Mouse (Mus musculus): ENCODE data around the gene Tmtc1. TPM values are rescaled to one million over a fixed set of nuclear protein-coding genes. Genes with fewer than 3 reads are reported as not detected.

Gene Tmtc1
- polyA plus RNA-seq, 1 experiment, result 0.01 TPM

- Histone ChIP-seq H3K4me2 (ENCODE audit: low read depth) (no peak overlapping the region), H3ac (ENCODE audit: control insufficient read depth, insufficient read length) (no peak overlapping the region), H3K4me3 (no peak overlapping the region), H3K79me2 (ENCODE audit: control insufficient read depth, insufficient read depth) (no peaks in the 10 kb centered on the region), H3K27me3 (ENCODE audit: control insufficient read depth, insufficient read depth, insufficient read length) (no peaks in the 10 kb centered on the region), H3K36me3 (ENCODE audit: control insufficient read depth, insufficient read depth) (no peaks in the 10 kb centered on the region)
- TF ChIP-seq POLR2AphosphoS2 (IDR thresholded peaks at IDR 0.05; ENCODE audit: insufficient read length, low read depth) (no peak), CEBPB (IDR thresholded peaks at IDR 0.05; ENCODE audit: insufficient read depth, poor library complexity, severe bottlenecking) (no peak), TCF12 (IDR thresholded peaks at IDR 0.05; ENCODE audit: insufficient read depth, poor library complexity, severe bottlenecking) (no peak), MYOG (IDR thresholded peaks at IDR 0.05; ENCODE audit: control insufficient read depth in 1 of 3, insufficient read depth in 1 of 3, insufficient read length in 2 of 3, low read depth in 2 of 3) (no peak)
Observed at GRCm38 (mm10) chr6:148405599-148405998, 38.6 kb downstream of the Tmtc1 start.

GRCm38 (mm10) chr6:148404500-148404899 is 39.7 kb downstream of the Tmtc1 start:
- TF ChIP-seq TCF3 (IDR thresholded peaks at IDR 0.05; ENCODE audit: insufficient read length, low read depth) (no peak), POLR2AphosphoS2 (IDR thresholded peaks at IDR 0.05; ENCODE audit: insufficient read length, low read depth) (no peak), SRF (IDR thresholded peaks at IDR 0.05; ENCODE audit: control insufficient read depth, insufficient read length, low read depth) (no peak), E2F4 (IDR thresholded peaks at IDR 0.05; ENCODE audit: insufficient read depth) (no peak), CEBPB (IDR thresholded peaks at IDR 0.05; ENCODE audit: insufficient read depth, poor library complexity, severe bottlenecking) (no peak), MAX (IDR thresholded peaks at IDR 0.05; ENCODE audit: low read depth) (no peak), TCF12 (IDR thresholded peaks at IDR 0.05; ENCODE audit: insufficient read depth, poor library complexity, severe bottlenecking) (no peak), MYOD1 (IDR thresholded peaks at IDR 0.05; ENCODE audit: control insufficient read depth in 1 of 3, insufficient read length in 2 of 3, low read depth in 2 of 3) (no peak), MYOG (IDR thresholded peaks at IDR 0.05; ENCODE audit: control insufficient read depth in 1 of 3, insufficient read depth in 1 of 3, insufficient read length in 2 of 3, low read depth in 2 of 3) (no peak), USF1 (IDR thresholded peaks at IDR 0.05; ENCODE audit: low read depth) (no peak), REST (IDR thresholded peaks at IDR 0.05; ENCODE audit: insufficient read depth, insufficient read length) (no peak), POLR2A (IDR thresholded peaks at IDR 0.05; ENCODE audit: insufficient read length, low read depth) (no peak)
- no peak overlapping the region for H3K4me2 ChIP-seq (ENCODE audit: low read depth)
- H3ac ChIP-seq (ENCODE audit: control insufficient read depth, insufficient read length), result no peak overlapping the region
- H3K27me3 ChIP-seq (ENCODE audit: control insufficient read depth, insufficient read depth, insufficient read length), result no peaks in the 10 kb centered on the region
- H3K36me3 ChIP-seq (ENCODE audit: control insufficient read depth, insufficient read depth), result no peaks in the 10 kb centered on the region
- H3K4me3 ChIP-seq, result no peak overlapping the region
- H3K79me2 ChIP-seq (ENCODE audit: control insufficient read depth, insufficient read depth), result no peaks in the 10 kb centered on the region

- Histone ChIP-seq H3K36me3 (ENCODE audit: control insufficient read depth, insufficient read depth) (no peaks in the 10 kb centered on the region), H3K4me3 (no peak overlapping the region), H3K4me2 (ENCODE audit: low read depth) (no peak overlapping the region), H3K79me2 (ENCODE audit: control insufficient read depth, insufficient read depth) (no peaks in the 10 kb centered on the region), H3K27me3 (ENCODE audit: control insufficient read depth, insufficient read depth, insufficient read length) (no peaks in the 10 kb centered on the region), H3ac (ENCODE audit: control insufficient read depth, insufficient read length) (no peak overlapping the region)
- TF ChIP-seq MYOD1 (IDR thresholded peaks at IDR 0.05; ENCODE audit: control insufficient read depth in 1 of 3, insufficient read length in 2 of 3, low read depth in 2 of 3) (no peak), POLR2A (IDR thresholded peaks at IDR 0.05; ENCODE audit: insufficient read length, low read depth) (no peak), MYOG (IDR thresholded peaks at IDR 0.05; ENCODE audit: control insufficient read depth in 1 of 3, insufficient read depth in 1 of 3, insufficient read length in 2 of 3, low read depth in 2 of 3) (no peak), TCF12 (IDR thresholded peaks at IDR 0.05; ENCODE audit: insufficient read depth, poor library complexity, severe bottlenecking) (no peak), REST (IDR thresholded peaks at IDR 0.05; ENCODE audit: insufficient read depth, insufficient read length) (no peak), USF1 (IDR thresholded peaks at IDR 0.05; ENCODE audit: low read depth) (no peak), MAX (IDR thresholded peaks at IDR 0.05; ENCODE audit: low read depth) (no peak), POLR2AphosphoS2 (IDR thresholded peaks at IDR 0.05; ENCODE audit: insufficient read length, low read depth) (no peak), E2F4 (IDR thresholded peaks at IDR 0.05; ENCODE audit: insufficient read depth) (no peak), CEBPB (IDR thresholded peaks at IDR 0.05; ENCODE audit: insufficient read depth, poor library complexity, severe bottlenecking) (no peak), TCF3 (IDR thresholded peaks at IDR 0.05; ENCODE audit: insufficient read length, low read depth) (no peak), SRF (IDR thresholded peaks at IDR 0.05; ENCODE audit: control insufficient read depth, insufficient read length, low read depth) (no peak)
Observed at GRCm38 (mm10) chr6:148403761-148404160, 40.4 kb downstream of the Tmtc1 start.

GRCm38 (mm10) chr6:148401031-148401430 is 43.2 kb downstream of the Tmtc1 start:
- no peak overlapping the region for H3ac ChIP-seq (ENCODE audit: control insufficient read depth, insufficient read length)
- no peak for TF ChIP-seq CEBPB (IDR thresholded peaks at IDR 0.05; ENCODE audit: insufficient read depth, poor library complexity, severe bottlenecking)
- no peak for TF ChIP-seq MAX (IDR thresholded peaks at IDR 0.05; ENCODE audit: low read depth)
- no peak for TF ChIP-seq REST (IDR thresholded peaks at IDR 0.05; ENCODE audit: insufficient read depth, insufficient read length)
- no peak for TF ChIP-seq USF1 (IDR thresholded peaks at IDR 0.05; ENCODE audit: low read depth)
- TF ChIP-seq POLR2A (IDR thresholded peaks at IDR 0.05; ENCODE audit: insufficient read length, low read depth), result no peak
- no peak for TF ChIP-seq TCF12 (IDR thresholded peaks at IDR 0.05; ENCODE audit: insufficient read depth, poor library complexity, severe bottlenecking)
- TF ChIP-seq TCF3 (IDR thresholded peaks at IDR 0.05; ENCODE audit: insufficient read length, low read depth), result no peak
- no peak for TF ChIP-seq POLR2AphosphoS2 (IDR thresholded peaks at IDR 0.05; ENCODE audit: insufficient read length, low read depth)
- no peak for TF ChIP-seq MYOG (IDR thresholded peaks at IDR 0.05; ENCODE audit: control insufficient read depth in 1 of 3, insufficient read depth in 1 of 3, insufficient read length in 2 of 3, low read depth in 2 of 3)
- no peak for TF ChIP-seq MYOD1 (IDR thresholded peaks at IDR 0.05; ENCODE audit: control insufficient read depth in 1 of 3, insufficient read length in 2 of 3, low read depth in 2 of 3)
- no peaks in the 10 kb centered on the region for H3K27me3 ChIP-seq (ENCODE audit: control insufficient read depth, insufficient read depth, insufficient read length)
- H3K36me3 ChIP-seq (ENCODE audit: control insufficient read depth, insufficient read depth), result no peaks in the 10 kb centered on the region
- H3K79me2 ChIP-seq (ENCODE audit: control insufficient read depth, insufficient read depth), result no peaks in the 10 kb centered on the region
- no peak overlapping the region for H3K4me2 ChIP-seq (ENCODE audit: low read depth)
- H3K4me3 ChIP-seq, result no peak overlapping the region

GRCm38 (mm10) chr6:148399541-148399940 is 44.6 kb downstream of the Tmtc1 start:
- no peak overlapping the region for H3K4me2 ChIP-seq (ENCODE audit: low read depth)
- no peaks in the 10 kb centered on the region for H3K36me3 ChIP-seq (ENCODE audit: control insufficient read depth, insufficient read depth)
- no peak overlapping the region for H3K4me3 ChIP-seq
- TF ChIP-seq SRF (IDR thresholded peaks at IDR 0.05; ENCODE audit: control insufficient read depth, insufficient read length, low read depth), result no peak
- no peak for TF ChIP-seq MYOG (IDR thresholded peaks at IDR 0.05; ENCODE audit: control insufficient read depth in 1 of 3, insufficient read depth in 1 of 3, insufficient read length in 2 of 3, low read depth in 2 of 3)
- no peak for TF ChIP-seq CEBPB (IDR thresholded peaks at IDR 0.05; ENCODE audit: insufficient read depth, poor library complexity, severe bottlenecking)
- TF ChIP-seq MYOD1 (IDR thresholded peaks at IDR 0.05; ENCODE audit: control insufficient read depth in 1 of 3, insufficient read length in 2 of 3, low read depth in 2 of 3), result no peak
- TF ChIP-seq POLR2AphosphoS2 (IDR thresholded peaks at IDR 0.05; ENCODE audit: insufficient read length, low read depth), result no peak
- TF ChIP-seq E2F4 (IDR thresholded peaks at IDR 0.05; ENCODE audit: insufficient read depth), result no peak
- no peak for TF ChIP-seq USF1 (IDR thresholded peaks at IDR 0.05; ENCODE audit: low read depth)
- H3K79me2 ChIP-seq (ENCODE audit: control insufficient read depth, insufficient read depth), result no peaks in the 10 kb centered on the region
- H3ac ChIP-seq (ENCODE audit: control insufficient read depth, insufficient read length), result no peak overlapping the region
- H3K27me3 ChIP-seq (ENCODE audit: control insufficient read depth, insufficient read depth, insufficient read length), result no peaks in the 10 kb centered on the region

All from myocyte (in vitro differentiated cells).